Mouse (Mus musculus) cerebellum, adult 2 months (tissue): ENCODE results near the gene Sh3pxd2b. TPM values are rescaled to one million over a fixed set of nuclear protein-coding genes. Genes with fewer than 3 reads are reported as not detected.

Source experiments
- DNase-seq, 2 experiments: peaks; one replicate each; pipeline ENCODE4 v3.0.0; 2021
- H3K27ac ChIP-seq: fragments of 200-500 bp; 2 replicates; pipeline ENCODE4 v1.5.1; 2012; ENCODE audit warnings: low read length, control low read depth, inconsistent platforms; ENCODE audit not compliant: insufficient read depth
- H3K27me3 ChIP-seq: fragments of 200-500 bp; 2 replicates; pipeline ENCODE4 v1.6.1; 2012; ENCODE audit warnings: inconsistent platforms, mild to moderate bottlenecking, low read length, moderate library complexity; ENCODE audit not compliant: control insufficient read depth, insufficient read depth
- H3K4me1 ChIP-seq: fragments of 200-500 bp; 2 replicates; pipeline ENCODE4 v1.6.1; 2011; ENCODE audit warnings: low read length; ENCODE audit not compliant: control insufficient read depth, insufficient read depth
- H3K4me3 ChIP-seq: fragments of 200-500 bp; replicated peaks from 2 replicates; pipeline ENCODE3; 2011; ENCODE audit warnings: mild to moderate bottlenecking, low read depth, low read length, control low read depth; ENCODE audit not compliant: insufficient read depth
- CTCF ChIP-seq: fragments of 200-500 bp; IDR thresholded peaks from 2 replicates; pipeline ENCODE4 v1.5.1; 2011; ENCODE audit warnings: low read depth, mild to moderate bottlenecking, control low read depth, low read length, moderate library complexity, borderline replicate concordance; ENCODE audit not compliant: insufficient read depth
- POLR2A ChIP-seq: fragments of 200-500 bp; IDR thresholded peaks from 2 replicates; pipeline ENCODE4 v1.6.1; 2011; ENCODE audit warnings: low read length, control low read depth, borderline replicate concordance; ENCODE audit not compliant: insufficient read depth
- WGBS: fragments of 180-500 bp; shearing (Covaris S2); methylation state at CpG from one replicate; pipeline ENCODE4 v1.1.7; 2018; 5-methylcytosine and 5-hydroxymethylcytosine counted together
- polyA plus RNA-seq: library from polyadenylated mRNA; depleted of rRNA; stranded (reverse); fragments of >200 nt; gene quantifications from 2 replicates; pipeline ENCODE4 v1.2.3, GENCODE M21; 2012

The Sh3pxd2b gene
- polyA plus RNA-seq, 1 experiment, result 9.1 TPM

DNA sequence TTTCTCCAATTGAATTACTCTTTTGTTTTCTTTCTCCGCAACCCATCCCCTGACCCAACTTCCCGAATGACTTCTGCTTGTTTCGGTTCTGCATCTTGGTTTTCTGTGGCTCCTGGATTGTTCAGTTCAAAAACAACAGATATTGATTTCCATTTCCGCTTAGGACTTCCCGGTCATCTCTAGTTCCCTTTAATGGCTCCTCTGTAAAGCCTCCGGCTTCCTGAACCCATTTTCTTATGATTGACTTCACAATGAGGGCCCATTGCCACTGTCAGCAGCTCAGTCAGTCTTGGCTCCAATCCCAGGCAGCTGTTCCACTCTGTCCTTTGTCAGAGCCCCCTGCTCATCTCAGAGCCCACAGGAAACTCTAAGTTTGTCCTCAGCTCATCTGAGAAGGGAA lies 16.5 kb upstream of the Sh3pxd2b start:
- Histone ChIP-seq H3K4me1 (no peaks in the 10 kb centered on the region), H3K4me3 (no peak overlapping the region), H3K27me3 (no peaks in the 10 kb centered on the region), H3K27ac (no peak overlapping the region)
- WGBS, result 49% methylated on average over 6 of the region's 6 CpGs
- TF ChIP-seq CTCF, result no peak
- TF ChIP-seq POLR2A, result no peak
- no peak for DNase-seq

DNA sequence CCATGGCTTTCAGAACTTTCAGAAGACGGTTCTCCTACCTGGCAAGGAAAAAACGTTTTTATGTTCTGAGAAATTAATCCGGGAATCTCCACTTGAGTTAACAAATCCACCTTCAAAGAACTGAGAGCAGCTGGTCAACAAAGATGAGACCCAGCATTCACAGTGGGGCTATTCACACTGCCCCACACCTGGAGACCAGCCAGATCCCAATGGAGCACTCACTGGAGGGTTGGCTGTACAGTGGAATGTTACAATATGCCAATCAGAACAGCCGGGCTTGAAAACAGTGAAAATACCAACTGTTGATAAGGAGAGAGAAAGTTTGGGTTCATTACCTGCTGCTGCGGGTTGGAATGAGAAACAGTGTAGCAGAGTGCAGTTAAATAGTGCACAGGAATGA lies 15.8 kb upstream of the Sh3pxd2b start:
- Histone ChIP-seq H3K27me3 (no peaks in the 10 kb centered on the region), H3K4me1 (no peaks in the 10 kb centered on the region), H3K27ac (no peak overlapping the region), H3K4me3 (no peak overlapping the region)
- TF ChIP-seq CTCF (no peak), POLR2A (no peak)
- DNase-seq, result no peak
- WGBS, result 19% methylated on average over 5 of the region's 5 CpGs

DNA sequence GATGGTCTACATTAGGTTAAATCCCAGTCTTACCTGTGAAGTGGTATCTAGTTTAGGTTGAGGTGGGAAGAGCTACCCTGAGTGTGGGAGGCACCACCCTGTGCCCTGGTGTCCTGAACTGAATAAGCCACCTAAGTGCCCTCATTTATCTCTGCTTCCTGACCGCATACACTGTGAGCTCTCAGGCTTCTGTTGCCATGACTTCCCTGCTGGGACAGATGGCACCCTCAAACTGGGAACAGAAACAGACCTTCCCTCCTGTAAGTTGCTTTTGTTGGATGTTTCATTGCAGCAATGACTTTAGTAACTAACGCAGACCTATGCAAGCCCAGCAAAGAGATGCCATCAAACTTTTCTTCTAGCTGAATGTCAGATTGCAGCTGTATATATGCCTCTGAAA lies 14.4 kb upstream of the Sh3pxd2b start:
- 46% methylated on average over 2 of the region's 2 CpGs for WGBS
- Histone ChIP-seq H3K27ac (no peak overlapping the region), H3K4me3 (no peak overlapping the region), H3K4me1 (no peaks in the 10 kb centered on the region), H3K27me3 (no peaks in the 10 kb centered on the region)
- DNase-seq, result peak in 1 of 2 experiments; percentile 27
- TF ChIP-seq CTCF (no peak), POLR2A (no peak)

- Histone ChIP-seq H3K4me3 (no peak overlapping the region), H3K27ac (no peak overlapping the region), H3K27me3 (no peaks in the 10 kb centered on the region), H3K4me1 (no peaks in the 10 kb centered on the region)
- WGBS, result 82% methylated on average over 6 of the region's 6 CpGs
- DNase-seq, result no peak
- TF ChIP-seq CTCF (no peak), POLR2A (no peak)
These were observed 11.1 kb upstream of the Sh3pxd2b start for GRCm38 (mm10) chr11:32336435-32336907.

GRCm38 (mm10) chr11:32339131-32339531 lies 8.5 kb upstream of the Sh3pxd2b start:
- Histone ChIP-seq H3K4me1 (no peaks in the 10 kb centered on the region), H3K27me3 (no peaks in the 10 kb centered on the region), H3K27ac (no peak overlapping the region), H3K4me3 (no peak overlapping the region)
- whole genome bisulfite sequencing, result 59% methylated on average over 2 of the region's 2 CpGs
- TF ChIP-seq CTCF (no peak), POLR2A (no peak)
- no peak for DNase-seq

GRCm38 (mm10) chr11:32340476-32341473 lies 6.8 kb upstream of the Sh3pxd2b start:
- H3K4me3 ChIP-seq, result no peak overlapping the region
- no peaks in the 10 kb centered on the region for H3K27me3 ChIP-seq
- no peak overlapping the region for H3K27ac ChIP-seq
- DNase-seq, result no peak
- no peak for TF ChIP-seq POLR2A
- peak; percentile 61 for TF ChIP-seq CTCF
- 62% methylated on average over 17 of the region's 17 CpGs for WGBS
- H3K4me1 ChIP-seq, result no peaks in the 10 kb centered on the region

DNA sequence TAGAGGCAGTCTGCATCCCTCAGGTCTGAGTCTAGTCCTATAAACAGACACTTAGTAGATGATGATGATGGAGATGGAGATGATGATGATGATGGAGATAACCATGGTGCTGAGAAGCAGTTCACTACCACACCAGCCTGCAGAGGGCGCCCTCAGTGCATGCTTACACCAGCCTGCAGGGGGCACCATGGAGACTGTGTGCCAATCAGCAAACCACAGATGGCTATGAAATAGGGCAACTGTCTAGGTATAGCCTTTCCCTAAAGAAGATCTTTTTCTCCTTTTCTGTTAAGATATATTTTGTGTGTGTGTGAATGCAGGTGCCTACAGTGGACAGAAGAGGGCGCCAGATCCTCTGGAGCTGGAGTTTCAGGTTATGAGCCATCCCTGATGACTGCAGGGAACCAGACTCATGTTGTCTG lies 4.8 kb upstream of the Sh3pxd2b start:
- WGBS, result 8% methylated on average over 2 of the region's 2 CpGs
- Histone ChIP-seq H3K27me3 (no peaks in the 10 kb centered on the region), H3K27ac (no peak overlapping the region), H3K4me1 (no peaks in the 10 kb centered on the region), H3K4me3 (no peak overlapping the region)
- peak; percentile 69 for TF ChIP-seq CTCF
- no peak for TF ChIP-seq POLR2A
- peak; percentile 42 to 45 for DNase-seq

DNA sequence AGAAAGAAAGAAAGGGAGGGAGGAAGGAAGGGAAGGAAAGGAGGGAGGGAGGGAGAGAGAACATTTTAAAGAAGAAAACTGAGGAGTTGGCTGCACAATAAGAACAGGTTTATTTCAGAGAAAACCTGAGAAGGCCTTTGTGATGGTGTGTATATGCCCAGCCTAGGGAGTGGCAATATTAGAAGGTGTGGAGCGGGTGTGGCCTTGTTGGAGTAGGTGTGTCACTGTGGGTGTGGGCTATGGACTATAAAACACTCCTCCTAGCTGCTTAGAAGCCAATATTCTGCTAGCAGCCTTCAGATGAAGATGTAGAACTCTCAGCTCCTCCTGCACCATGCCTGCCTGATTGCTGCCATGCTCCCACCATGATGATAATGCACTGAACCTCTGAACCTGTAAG lies 4.3 kb upstream of the Sh3pxd2b start:
- no peaks in the 10 kb centered on the region for H3K27me3 ChIP-seq
- no peak for DNase-seq
- TF ChIP-seq POLR2A, result no peak
- TF ChIP-seq CTCF, result no peak

More for the DNA sequence above, 4.3 kb upstream of the Sh3pxd2b start:
- 100% methylated on average over 1 of the region's 1 CpGs for WGBS
- Histone ChIP-seq H3K4me3 (no peak overlapping the region), H3K4me1 (no peaks in the 10 kb centered on the region), H3K27ac (no peak overlapping the region)
